ENCODE assay signal across 22 mouse cellular contexts in genomic region chr19:43761543-43762256, GRCm38 (mm10). TPM values are rescaled to one million over a fixed set of nuclear protein-coding genes. Genes with fewer than 3 reads are reported as not detected.
DNase-seq lines count a peak whose midpoint lies in the region; ATAC-seq and TF ChIP-seq lines count a peak whose summit lies in the region.
"Had no signal": no experiment of that assay in that cellular context is flagged by ENCODE, and none has a peak within 500 bp of the region (broad histone marks: within the 10 kb centered on the region; RNA-seq: fewer than 3 reads in every experiment).

No protein-coding gene starts in this region.

- TF ChIP-seq EP300 in heart, adult 2 months (IDR thresholded peaks at IDR 0.05; ENCODE audit: insufficient read depth, low read depth, low read length) = no peak
- TF ChIP-seq EP300 in liver, postnatal 0 days (IDR thresholded peaks at IDR 0.05; ENCODE audit: low read depth) = no peak

- no peak overlapping the region for H3K9ac ChIP-seq in heart, adult 2 months (ENCODE audit: low read depth, low read length)
- H3K9ac ChIP-seq in liver, postnatal 0 days (replicated peaks) = no peak overlapping the region
- H3K9ac ChIP-seq in liver, embryonic 11.5 days (ENCODE audit: low read depth, low read length) = no peak overlapping the region
- H3K9ac ChIP-seq in ES-E14 (ENCODE audit: insufficient read depth, low read depth, low read length, poor library complexity, severe bottlenecking) = no peak overlapping the region
- no peak overlapping the region for H3K9ac ChIP-seq in intestine, embryonic 16.5 days (ENCODE audit: low read depth, low read length)
- no peak overlapping the region for H3K9ac ChIP-seq in forebrain, postnatal 0 days
- H3K9ac ChIP-seq: forebrain, embryonic 13.5 days; liver, embryonic 14.5 days; neural tube, embryonic 15.5 days; stomach, embryonic 15.5 days had no signal

- TF ChIP-seq POLR2A in heart, adult 2 months (IDR thresholded peaks at IDR 0.05; ENCODE audit: insufficient read depth, low read depth, low read length) = no peak

- intact Hi-C loops in heart, adult 2 months (cut with DNase I) = loop anchor here (5.0 kb wide), 1 partner anchor 129 kb away; no protein-coding TSS in a partner anchor

- no peak overlapping the region for H3K4me2 ChIP-seq in liver, postnatal 0 days (ENCODE audit: low read depth, low read length)
- H3K4me2 ChIP-seq in liver, embryonic 11.5 days = no peak overlapping the region
- H3K4me2 ChIP-seq in intestine, embryonic 16.5 days (ENCODE audit: low read depth, low read length) = no peak overlapping the region
- no peak overlapping the region for H3K4me2 ChIP-seq in forebrain, postnatal 0 days (ENCODE audit: low read depth)
- H3K4me2 ChIP-seq: forebrain, embryonic 13.5 days; neural tube, embryonic 15.5 days; stomach, embryonic 15.5 days had no signal

- no peak for ATAC-seq in liver, postnatal 0 days
- no peak for ATAC-seq in liver, embryonic 11.5 days (replicated peaks; ENCODE audit: low FRiP score)
- ATAC-seq in intestine, embryonic 16.5 days = peak; percentile 92
- no peak for ATAC-seq in forebrain, postnatal 0 days
- ATAC-seq: forebrain, embryonic 13.5 days had no signal

- H3K27ac ChIP-seq in heart, adult 2 months = no peak overlapping the region
- no peak overlapping the region for H3K27ac ChIP-seq in heart, embryonic 10.5 days
- H3K27ac ChIP-seq in liver, postnatal 0 days (ENCODE audit: low read depth) = no peak overlapping the region
- H3K27ac ChIP-seq in liver, embryonic 11.5 days (ENCODE audit: low read depth, low read length) = no peak overlapping the region
- H3K27ac ChIP-seq in ES-E14 (ENCODE audit: insufficient read depth, low read depth, low read length, poor library complexity, severe bottlenecking) = no peak overlapping the region
- H3K27ac ChIP-seq in intestine, embryonic 16.5 days (ENCODE audit: low read length) = peak overlapping the region; percentile 63
- H3K27ac ChIP-seq in forebrain, postnatal 0 days (ENCODE audit: low read depth, low read length) = no peak overlapping the region
- H3K27ac ChIP-seq: embryonic facial prominence, embryonic 10.5 days; forebrain, embryonic 13.5 days; liver, embryonic 14.5 days; neural tube, embryonic 15.5 days; stomach, embryonic 15.5 days had no signal

- H3K27me3 ChIP-seq in heart, adult 2 months (ENCODE audit: control insufficient read depth, insufficient read depth, low read length) = no peaks in the 10 kb centered on the region
- H3K27me3 ChIP-seq in heart, embryonic 10.5 days (ENCODE audit: insufficient read depth, poor library complexity, severe bottlenecking) = no peaks in the 10 kb centered on the region
- H3K27me3 ChIP-seq in liver, postnatal 0 days (ENCODE audit: insufficient read depth, low read length) = no peaks in the 10 kb centered on the region
- H3K27me3 ChIP-seq in liver, embryonic 11.5 days (replicated peaks; ENCODE audit: control insufficient read depth, insufficient read depth, low read length) = no peaks in the 10 kb centered on the region
- H3K27me3 ChIP-seq in intestine, embryonic 16.5 days (replicated peaks; ENCODE audit: control insufficient read depth, insufficient read depth, low read length) = no peaks in the 10 kb centered on the region
- no peaks in the 10 kb centered on the region for H3K27me3 ChIP-seq in forebrain, postnatal 0 days (ENCODE audit: insufficient read depth, low read length)
- H3K27me3 ChIP-seq: forebrain, embryonic 13.5 days; neural tube, embryonic 15.5 days; stomach, embryonic 15.5 days had no signal

- H3K4me3 ChIP-seq in heart, adult 2 months = no peak overlapping the region
- H3K4me3 ChIP-seq in heart, embryonic 10.5 days = no peak overlapping the region
- H3K4me3 ChIP-seq in liver, postnatal 0 days (ENCODE audit: low read depth, low read length) = no peak overlapping the region
- no peak overlapping the region for H3K4me3 ChIP-seq in liver, embryonic 11.5 days (ENCODE audit: low read depth, low read length)
- no peak overlapping the region for H3K4me3 ChIP-seq in ES-E14 (ENCODE audit: insufficient read depth in 1 of 2, low read depth in 1 of 2, low read length in 2 of 2, poor library complexity in 1 of 2, severe bottlenecking in 1 of 2)
- no peak overlapping the region for H3K4me3 ChIP-seq in intestine, embryonic 16.5 days (ENCODE audit: low read length)
- H3K4me3 ChIP-seq in forebrain, postnatal 0 days (ENCODE audit: low read depth, low read length) = no peak overlapping the region
- H3K4me3 ChIP-seq: embryonic facial prominence, embryonic 10.5 days; forebrain, embryonic 13.5 days; neural tube, embryonic 15.5 days; stomach, embryonic 15.5 days had no signal

- H3K4me1 ChIP-seq in heart, adult 2 months (ENCODE audit: control insufficient read depth, insufficient read depth, low read length) = no peaks in the 10 kb centered on the region
- no peaks in the 10 kb centered on the region for H3K4me1 ChIP-seq in heart, embryonic 10.5 days
- H3K4me1 ChIP-seq in liver, postnatal 0 days (ENCODE audit: insufficient read depth) = no peaks in the 10 kb centered on the region
- no peaks in the 10 kb centered on the region for H3K4me1 ChIP-seq in liver, embryonic 11.5 days (replicated peaks; ENCODE audit: control insufficient read depth, insufficient read depth, low read length)
- no peaks in the 10 kb centered on the region for H3K4me1 ChIP-seq in ES-E14 (ENCODE audit: control insufficient read depth in 2 of 2, insufficient read depth in 2 of 2, low read length in 2 of 2, poor library complexity in 1 of 2)
- H3K4me1 ChIP-seq in intestine, embryonic 16.5 days (ENCODE audit: control insufficient read depth, insufficient read depth, low read length) = no peaks in the 10 kb centered on the region
- H3K4me1 ChIP-seq in forebrain, postnatal 0 days (ENCODE audit: insufficient read depth) = no peaks in the 10 kb centered on the region
- H3K4me1 ChIP-seq: embryonic facial prominence, embryonic 10.5 days; forebrain, embryonic 13.5 days; neural tube, embryonic 15.5 days; stomach, embryonic 15.5 days had no signal

- in situ Hi-C loops in ES-E14 (cut with MboI; ENCODE audit: low sequenced_read_pairs in 2 of 2, unreplicated experiment in 2 of 2) = no loop called here

- H3K9me3 ChIP-seq in heart, embryonic 10.5 days = no peaks in the 10 kb centered on the region
- no peaks in the 10 kb centered on the region for H3K9me3 ChIP-seq in liver, postnatal 0 days (ENCODE audit: low read length)
- H3K9me3 ChIP-seq in liver, embryonic 11.5 days (ENCODE audit: control insufficient read depth, low read length) = no peaks in the 10 kb centered on the region
- H3K9me3 ChIP-seq in ES-E14 (ENCODE audit: control insufficient read depth, insufficient read depth, low read depth, low read length) = no peaks in the 10 kb centered on the region
- H3K9me3 ChIP-seq in intestine, embryonic 16.5 days (ENCODE audit: control insufficient read depth, low read length) = no peaks in the 10 kb centered on the region
- H3K9me3 ChIP-seq in forebrain, postnatal 0 days (ENCODE audit: low read length) = no peaks in the 10 kb centered on the region
- H3K9me3 ChIP-seq: embryonic facial prominence, embryonic 10.5 days; forebrain, embryonic 13.5 days; neural tube, embryonic 15.5 days; stomach, embryonic 15.5 days had no signal

- H3K36me3 ChIP-seq in heart, adult 2 months (ENCODE audit: control insufficient read depth, insufficient read depth, low read length) = no peaks in the 10 kb centered on the region
- no peaks in the 10 kb centered on the region for H3K36me3 ChIP-seq in heart, embryonic 10.5 days
- H3K36me3 ChIP-seq in liver, postnatal 0 days (replicated peaks; ENCODE audit: insufficient read depth, low read length) = no peaks in the 10 kb centered on the region; the same call in none of the 2 replicates
- H3K36me3 ChIP-seq in liver, embryonic 11.5 days (ENCODE audit: control insufficient read depth, insufficient read depth, low read length) = peaks cover 2% of the 10 kb centered on the region; the same call in 1 of the 2 replicates
- no peaks in the 10 kb centered on the region for H3K36me3 ChIP-seq in ES-E14 (ENCODE audit: control insufficient read depth, insufficient read depth, low read length, poor library complexity, severe bottlenecking)
- H3K36me3 ChIP-seq in intestine, embryonic 16.5 days (ENCODE audit: control insufficient read depth, insufficient read depth, low read length) = no peaks in the 10 kb centered on the region
- H3K36me3 ChIP-seq in forebrain, postnatal 0 days (ENCODE audit: insufficient read depth) = no peaks in the 10 kb centered on the region
- H3K36me3 ChIP-seq: embryonic facial prominence, embryonic 10.5 days; neural tube, embryonic 15.5 days; stomach, embryonic 15.5 days had no signal

- no peaks in the 10 kb centered on the region for H3K79me2 ChIP-seq in heart, adult 2 months (replicated peaks; ENCODE audit: control insufficient read depth, insufficient read depth, low read length)

- TF ChIP-seq CTCF in heart, adult 2 months (IDR thresholded peaks at IDR 0.05) = peak; percentile 37
- peak; percentile 49 for TF ChIP-seq CTCF in liver, postnatal 0 days (IDR thresholded peaks at IDR 0.05; ENCODE audit: low read depth)
- no peak for TF ChIP-seq CTCF in forebrain, postnatal 0 days (IDR thresholded peaks at IDR 0.05; ENCODE audit: low read depth)

- DNase-seq in heart, adult 2 months = no peak
- DNase-seq in heart, embryonic 10.5 days (ENCODE audit: low spot score) = no peak
- no peak for DNase-seq in liver, postnatal 0 days
- no peak for DNase-seq in liver, embryonic 11.5 days (ENCODE audit: low spot score)
- DNase-seq in ES-E14 (ENCODE audit: low read depth, low spot score) = no peak
- no peak for DNase-seq in forebrain, postnatal 0 days
- no peak for DNase-seq in lung, postnatal 36 days
- DNase-seq: adrenal gland, adult 2 months; cerebellum, adult 8-10 months; gastrocnemius, postnatal 14 days; kidney, postnatal 25 days; midbrain, embryonic 14.5 days; right cerebral cortex, postnatal 14 days; thymus, adult 2 months had no signal

RNA-seq across cellular contexts. Expression of gene Cox15, which starts 8.9 kb away (rescaled TPM):
- 10 to 100 TPM; 25.0 to 27.0 TPM for total RNA-seq in heart, adult 2 months (2021)
- polyA plus RNA-seq in heart, adult 2 months (2012; rRNA removed) = 22.5 and 28.8 TPM in 2 replicates
- 16.0 and 17.5 TPM in 2 replicates for polyA plus RNA-seq in heart, embryonic 10.5 days (2016; fragmentation: Nextera tagmentation; extraction: Ambion mirVana)
- polyA plus RNA-seq in liver, postnatal 0 days (2015; fragmentation: Nextera tagmentation; extraction: Ambion mirVana) = 3.4 and 3.5 TPM in 2 replicates
- 12.3 and 14.0 TPM in 2 replicates for polyA plus RNA-seq in liver, embryonic 11.5 days (2014; fragmentation: Nextera tagmentation; extraction: Ambion mirVana)
- total RNA-seq in ES-E14 (2012; rRNA removed) = 16.9 and 19.8 TPM in 2 replicates
- polyA plus RNA-seq in intestine, embryonic 16.5 days (2015; fragmentation: Nextera tagmentation; extraction: Ambion mirVana) = 18.6 and 21.7 TPM in 2 replicates
- total RNA-seq in forebrain, postnatal 0 days (2014; rRNA removed) = 18.4 and 20.5 TPM in 2 replicates
- 4.1 and 9.1 TPM in 2 replicates for polyA plus RNA-seq in forebrain, postnatal 0 days (2015; fragmentation: Nextera tagmentation; extraction: Ambion mirVana)

RNA-seq across cellular contexts. Expression of gene Cutc, which starts 8.9 kb away (rescaled TPM):
- 10 to 100 TPM; 12.1 to 15.0 TPM for total RNA-seq in heart, adult 2 months (2021)
- 8.6 and 14.5 TPM in 2 replicates for polyA plus RNA-seq in heart, adult 2 months (2012; rRNA removed)
- 10.1 and 14.9 TPM in 2 replicates for polyA plus RNA-seq in heart, embryonic 10.5 days (2016; fragmentation: Nextera tagmentation; extraction: Ambion mirVana)
- polyA plus RNA-seq in liver, postnatal 0 days (2015; fragmentation: Nextera tagmentation; extraction: Ambion mirVana) = 17.1 and 17.6 TPM in 2 replicates
- polyA plus RNA-seq in liver, embryonic 11.5 days (2014; fragmentation: Nextera tagmentation; extraction: Ambion mirVana) = 19.4 and 22.3 TPM in 2 replicates
- total RNA-seq in ES-E14 (2012; rRNA removed) = 2.9 and 3.8 TPM in 2 replicates
- 23.5 and 25.6 TPM in 2 replicates for polyA plus RNA-seq in intestine, embryonic 16.5 days (2015; fragmentation: Nextera tagmentation; extraction: Ambion mirVana)
- total RNA-seq in forebrain, postnatal 0 days (2014; rRNA removed) = 3.1 and 3.4 TPM in 2 replicates
- 7.3 and 7.4 TPM in 2 replicates for polyA plus RNA-seq in forebrain, postnatal 0 days (2015; fragmentation: Nextera tagmentation; extraction: Ambion mirVana)

RNA-seq across cellular contexts. Expression of gene Abcc2, which starts 20.3 kb away (rescaled TPM):
- total RNA-seq in heart, adult 2 months (2021) = not detected
- polyA plus RNA-seq in heart, adult 2 months (2012; rRNA removed) = 0.06 and 0.15 TPM in 2 replicates
- polyA plus RNA-seq in heart, embryonic 10.5 days (2016; fragmentation: Nextera tagmentation; extraction: Ambion mirVana) = 0.05 and 0.31 TPM in 2 replicates
- polyA plus RNA-seq in liver, postnatal 0 days (2015; fragmentation: Nextera tagmentation; extraction: Ambion mirVana) = 37.7 and 38.3 TPM in 2 replicates
- polyA plus RNA-seq in liver, embryonic 11.5 days (2014; fragmentation: Nextera tagmentation; extraction: Ambion mirVana) = 4.5 and 5.1 TPM in 2 replicates
- total RNA-seq in ES-E14 (2012; rRNA removed) = 1.6 and 3.8 TPM in 2 replicates
- polyA plus RNA-seq in intestine, embryonic 16.5 days (2015; fragmentation: Nextera tagmentation; extraction: Ambion mirVana) = 24.1 and 31.4 TPM in 2 replicates
- total RNA-seq in forebrain, postnatal 0 days (2014; rRNA removed) = 0.15 TPM in 1 of 2 replicates, not detected in the other
- 0.02 and 0.03 TPM in 2 replicates for polyA plus RNA-seq in forebrain, postnatal 0 days (2015; fragmentation: Nextera tagmentation; extraction: Ambion mirVana)
- total RNA-seq: gastrocnemius, postnatal 14 days had no signal
- polyA plus RNA-seq: embryonic facial prominence, embryonic 10.5 days; forebrain, embryonic 13.5 days; heart, postnatal 0 days; lung, embryonic 16.5 days; midbrain, embryonic 14.5 days had no signal
